Mouse (Mus musculus) neural tube, embryonic 15.5 days (tissue): ENCODE data around the gene Fyttd1. TPM values are rescaled to one million over a fixed set of nuclear protein-coding genes. Genes with fewer than 3 reads are reported as not detected.
A peak's percentile ranks its signal among the peaks of the same experiment; 100 is the strongest.

Experiments used
- ATAC-seq: fragments of 200-750 bp; cut with Nextera tagmentation; 2 replicates; pipeline ENCODE4 v1.8.0; 2017; ENCODE audit warnings: mild to moderate bottlenecking, moderate TSS enrichment, moderate library complexity; ENCODE audit not compliant: low FRiP score
- H3K27ac ChIP-seq: fragments of 300-500 bp; sonication (generic); replicated peaks from 2 replicates; pipeline ENCODE4 v1.5.1; 2015; ENCODE audit warnings: mild to moderate bottlenecking, inconsistent platforms
- H3K27me3 ChIP-seq: fragments of 300-500 bp; sonication (generic); replicated peaks from 2 replicates; pipeline ENCODE4 v1.6.1; 2015; ENCODE audit warnings: inconsistent platforms
- H3K36me3 ChIP-seq: fragments of 300-500 bp; sonication (generic); 2 replicates; pipeline ENCODE4 v1.6.1; 2015; ENCODE audit warnings: inconsistent platforms
- H3K4me1 ChIP-seq: fragments of 300-500 bp; sonication (generic); 2 replicates; pipeline ENCODE4 v1.6.1; 2015; ENCODE audit warnings: inconsistent platforms
- H3K4me2 ChIP-seq: fragments of 300-500 bp; sonication (generic); 2 replicates; pipeline ENCODE4 v1.6.1; 2015; ENCODE audit warnings: inconsistent platforms, mild to moderate bottlenecking, moderate library complexity
- H3K4me3 ChIP-seq: fragments of 300-500 bp; sonication (generic); replicated peaks from 2 replicates; pipeline ENCODE4 v1.5.1; 2015; ENCODE audit warnings: mild to moderate bottlenecking, inconsistent platforms
- H3K9ac ChIP-seq: fragments of 300-500 bp; sonication (generic); replicated peaks from 2 replicates; pipeline ENCODE4 v1.6.1; 2015; ENCODE audit warnings: mild to moderate bottlenecking, inconsistent platforms
- H3K9me3 ChIP-seq: fragments of 300-500 bp; sonication (generic); replicated peaks from 2 replicates; pipeline ENCODE4 v1.6.1; 2016; ENCODE audit warnings: inconsistent platforms
- WGBS: fragments of 180-500 bp; shearing (Covaris S2); methylation state at CpG from one replicate; pipeline ENCODE4 v1.1.7; 2015; ENCODE audit warnings: mixed read lengths; 5-methylcytosine and 5-hydroxymethylcytosine counted together
- polyA plus RNA-seq: library from polyadenylated mRNA; unstranded; fragments of >200 nt; fragmentation: Nextera tagmentation; extraction: Ambion mirVana; gene quantifications from 2 replicates; pipeline ENCODE4 v1.2.1, GENCODE M21; 2015

The Fyttd1 gene
- polyA plus RNA-seq, result 102 and 111 TPM in 2 replicates

- peak within 1 kb of the TSS; percentile 80 for H3K9ac ChIP-seq
- ATAC-seq, result peak; percentile 97
- WGBS, result under 1% methylated on average over 75 of the region's 83 CpGs
- H3K4me2 ChIP-seq, result peak within 1 kb of the TSS; percentile 80
- peaks cover 37% of the 10 kb centered on the region for H3K4me1 ChIP-seq
- H3K4me3 ChIP-seq, result peak within 1 kb of the TSS; percentile 90
- no peaks in the 10 kb centered on the region for H3K9me3 ChIP-seq
- H3K27me3 ChIP-seq, result no peaks in the 10 kb centered on the region
- peak within 1 kb of the TSS; percentile 92 for H3K27ac ChIP-seq
- H3K36me3 ChIP-seq, result no peaks in the 10 kb centered on the region
These were observed at the start of gene Fyttd1, which contains the start of gene Rubcn for GRCm38 (mm10) chr16:32877343-32878156. Gene Fyttd1, plus strand, starts transcription at chr16:32877500. Gene Rubcn, minus strand, starts transcription at chr16:32877766.

GRCm38 (mm10) chr16:32829104-32829503 lies 48.2 kb upstream of the Fyttd1 start:
- Histone ChIP-seq H3K4me1 (no peaks in the 10 kb centered on the region), H3K27me3 (no peaks in the 10 kb centered on the region), H3K36me3 (peaks cover 72% of the 10 kb centered on the region), H3K4me2 (no peak overlapping the region), H3K9me3 (no peaks in the 10 kb centered on the region), H3K4me3 (no peak overlapping the region), H3K9ac (no peak overlapping the region), H3K27ac (no peak overlapping the region)
- 92% methylated on average over 11 of the region's 11 CpGs for WGBS
- ATAC-seq, result no peak

- no peaks in the 10 kb centered on the region for H3K27me3 ChIP-seq
- no peaks in the 10 kb centered on the region for H3K9me3 ChIP-seq
- ATAC-seq, result no peak
- peaks cover 71% of the 10 kb centered on the region for H3K36me3 ChIP-seq
- H3K9ac ChIP-seq, result no peak overlapping the region
- no peaks in the 10 kb centered on the region for H3K4me1 ChIP-seq
- H3K27ac ChIP-seq, result no peak overlapping the region
- no peak overlapping the region for H3K4me2 ChIP-seq
- H3K4me3 ChIP-seq, result no peak overlapping the region
- WGBS, result 88% methylated on average over 4 of the region's 4 CpGs
These were observed 45.8 kb upstream of the Fyttd1 start for GRCm38 (mm10) chr16:32831501-32831900.

GRCm38 (mm10) chr16:32847103-32847502 lies 30.2 kb upstream of the Fyttd1 start:
- Histone ChIP-seq H3K4me3 (no peak overlapping the region), H3K36me3 (peaks cover 75% of the 10 kb centered on the region), H3K27ac (no peak overlapping the region), H3K27me3 (no peaks in the 10 kb centered on the region), H3K4me1 (no peaks in the 10 kb centered on the region), H3K9me3 (no peaks in the 10 kb centered on the region), H3K4me2 (no peak overlapping the region), H3K9ac (no peak overlapping the region)
- ATAC-seq, result no peak
- 94% methylated on average over 11 of the region's 11 CpGs for WGBS

GRCm38 (mm10) chr16:32849042-32849830 lies 28.1 kb upstream of the Fyttd1 start:
- ATAC-seq, result no peak
- Histone ChIP-seq H3K36me3 (peaks cover 57% of the 10 kb centered on the region), H3K9ac (no peak overlapping the region), H3K27ac (no peak overlapping the region), H3K9me3 (no peaks in the 10 kb centered on the region), H3K4me1 (no peaks in the 10 kb centered on the region), H3K4me2 (no peak overlapping the region), H3K27me3 (no peaks in the 10 kb centered on the region), H3K4me3 (no peak overlapping the region)
- WGBS, result 94% methylated on average over 11 of the region's 11 CpGs

- H3K27ac ChIP-seq, result 0 out of 2 replicates have a peak overlapping the region, but pooled peaks have one; percentile 41
These were observed 23.7 kb upstream of the Fyttd1 start for GRCm38 (mm10) chr16:32853492-32854049.

GRCm38 (mm10) chr16:32854050-32854571 lies 23.2 kb upstream of the Fyttd1 start:
- H3K4me1 ChIP-seq, result 0 out of 2 replicates have a peak, but pooled peaks cover under 1% of the 10 kb centered on the region
- 0 out of 2 replicates have a peak overlapping the region, but pooled peaks have one; percentile 41 for H3K27ac ChIP-seq
- 65% methylated on average over 2 of the region's 2 CpGs for WGBS
- no peak for ATAC-seq
- peaks cover 12% of the 10 kb centered on the region for H3K36me3 ChIP-seq
- no peak overlapping the region for H3K9ac ChIP-seq
- no peaks in the 10 kb centered on the region for H3K27me3 ChIP-seq
- no peak overlapping the region for H3K4me3 ChIP-seq
- H3K4me2 ChIP-seq, result no peak overlapping the region
- no peaks in the 10 kb centered on the region for H3K9me3 ChIP-seq

More at GRCm38 (mm10) chr16:32853492-32854049, 23.7 kb upstream of the Fyttd1 start:
- Histone ChIP-seq H3K4me3 (no peak overlapping the region), H3K27me3 (no peaks in the 10 kb centered on the region), H3K4me2 (no peak overlapping the region), H3K4me1 (no peaks in the 10 kb centered on the region), H3K9ac (no peak overlapping the region), H3K9me3 (no peaks in the 10 kb centered on the region), H3K36me3 (peaks cover 18% of the 10 kb centered on the region)
- WGBS, result 75% methylated on average over 13 of the region's 13 CpGs
- ATAC-seq, result no peak

- Histone ChIP-seq H3K4me1 (0 out of 2 replicates have a peak, but pooled peaks cover 3% of the 10 kb centered on the region), H3K27ac (no peak overlapping the region), H3K9ac (no peak overlapping the region), H3K4me2 (no peak overlapping the region), H3K27me3 (no peaks in the 10 kb centered on the region), H3K4me3 (no peak overlapping the region), H3K36me3 (peaks cover 7% of the 10 kb centered on the region), H3K9me3 (no peaks in the 10 kb centered on the region)
- 92% methylated on average over 3 of the region's 3 CpGs for WGBS
- ATAC-seq, result no peak
These were observed 20.5 kb upstream of the Fyttd1 start for GRCm38 (mm10) chr16:32856751-32857150.

GRCm38 (mm10) chr16:32858356-32858755 lies 18.9 kb upstream of the Fyttd1 start:
- Histone ChIP-seq H3K27ac (no peak overlapping the region), H3K9me3 (no peaks in the 10 kb centered on the region), H3K4me3 (no peak overlapping the region), H3K36me3 (peaks cover 7% of the 10 kb centered on the region), H3K4me2 (no peak overlapping the region), H3K9ac (no peak overlapping the region), H3K27me3 (no peaks in the 10 kb centered on the region), H3K4me1 (0 out of 2 replicates have a peak, but pooled peaks cover 3% of the 10 kb centered on the region)
- ATAC-seq, result no peak
- 77% methylated on average over 4 of the region's 4 CpGs for WGBS

- no peaks in the 10 kb centered on the region for H3K27me3 ChIP-seq
- H3K9me3 ChIP-seq, result no peaks in the 10 kb centered on the region
- H3K4me3 ChIP-seq, result no peak overlapping the region
- no peak overlapping the region for H3K9ac ChIP-seq
- no peak for ATAC-seq
- H3K36me3 ChIP-seq, result peaks cover 7% of the 10 kb centered on the region
- H3K27ac ChIP-seq, result peak overlapping the region; percentile 23; the same call in 1 of the 2 replicates
- WGBS, result 77% methylated on average over 12 of the region's 12 CpGs
- H3K4me2 ChIP-seq, result no peak overlapping the region
- H3K4me1 ChIP-seq, result 0 out of 2 replicates have a peak, but pooled peaks cover 3% of the 10 kb centered on the region
These were observed 18.3 kb upstream of the Fyttd1 start for GRCm38 (mm10) chr16:32858771-32859636.
